Mouse (Mus musculus): ENCODE results near the gene Ppp6r1.

GRCm38 (mm10) chr7:4629586-4629985 lies 29.2 kb downstream of the Ppp6r1 start:
- no peak for TF ChIP-seq TAL1 (IDR thresholded peaks at IDR 0.05; ENCODE audit: low read length)
- no peak for TF ChIP-seq POLR2A (IDR thresholded peaks at IDR 0.05; ENCODE audit: control insufficient read depth in 1 of 2, insufficient read depth in 1 of 2, low read depth in 1 of 2, low read length in 2 of 2, poor library complexity in 1 of 2)
- no peak for TF ChIP-seq ZKSCAN1 (IDR thresholded peaks at IDR 0.05; ENCODE audit: low read depth, low read length)
- no peak for TF ChIP-seq MAZ (IDR thresholded peaks at IDR 0.05; ENCODE audit: low read depth, low read length)
- TF ChIP-seq NELFE (IDR thresholded peaks at IDR 0.05; ENCODE audit: low read depth, low read length), result no peak
- TF ChIP-seq TCF12 (IDR thresholded peaks at IDR 0.05; ENCODE audit: low read depth, low read length), result no peak
- no peak for TF ChIP-seq EP300 (IDR thresholded peaks at IDR 0.05; ENCODE audit: low read depth in 1 of 2, low read length in 2 of 2)
- no peak for TF ChIP-seq USF2 (IDR thresholded peaks at IDR 0.05; ENCODE audit: borderline replicate concordance in 1 of 2, insufficient read depth in 1 of 2, low read depth in 1 of 2, low read length in 2 of 2)

Measured in MEL (cell line).